Mouse (Mus musculus) forebrain, embryonic 11.5 days (tissue): ENCODE results near the gene Shank3. TPM values are rescaled to one million over a fixed set of nuclear protein-coding genes. Genes with fewer than 3 reads are reported as not detected.

Experiments
- ATAC-seq: fragments of 200-750 bp; cut with Nextera tagmentation; replicated peaks from 2 replicates; pipeline ENCODE4 v1.8.0; 2017; ENCODE audit warnings: moderate TSS enrichment; ENCODE audit not compliant: low FRiP score
- DNase-seq: peaks from one replicate; pipeline ENCODE4 v3.0.0-alpha.2; 2017; ENCODE audit warnings: low spot score
- H3K27ac ChIP-seq: fragments of 300-500 bp; sonication (generic); 2 replicates; pipeline ENCODE4 v1.5.1; 2014; ENCODE audit warnings: low read depth, low read length
- H3K27me3 ChIP-seq: fragments of 300-500 bp; sonication (generic); 2 replicates; pipeline ENCODE4 v1.6.1; 2014; ENCODE audit warnings: mild to moderate bottlenecking, low read length, mixed read lengths; ENCODE audit not compliant: control insufficient read depth, insufficient read depth
- H3K36me3 ChIP-seq: fragments of 300-500 bp; sonication (generic); 2 replicates; pipeline ENCODE4 v1.6.1; 2014; ENCODE audit warnings: mild to moderate bottlenecking, low read length, moderate library complexity, mixed read lengths; ENCODE audit not compliant: control insufficient read depth, insufficient read depth
- H3K4me1 ChIP-seq: fragments of 300-500 bp; sonication (generic); replicated peaks from 2 replicates; pipeline ENCODE4 v1.6.1; 2014; ENCODE audit warnings: low read length, mixed read lengths; ENCODE audit not compliant: control insufficient read depth, insufficient read depth
- H3K4me2 ChIP-seq: fragments of 300-500 bp; sonication (generic); 2 replicates; pipeline ENCODE4 v1.6.1; 2014; ENCODE audit warnings: low read depth, mild to moderate bottlenecking, low read length, moderate library complexity, mixed read lengths; ENCODE audit not compliant: severe bottlenecking
- H3K4me3 ChIP-seq: fragments of 300-500 bp; sonication (generic); 2 replicates; pipeline ENCODE4 v1.5.1; 2014; ENCODE audit warnings: low read depth, low read length
- H3K9ac ChIP-seq: fragments of 300-500 bp; sonication (generic); 2 replicates; pipeline ENCODE4 v1.6.1; 2014; ENCODE audit warnings: low read length
- H3K9me3 ChIP-seq: fragments of 300-500 bp; sonication (generic); 2 replicates; pipeline ENCODE4 v1.6.1; 2016; ENCODE audit warnings: low read length, mixed read lengths; ENCODE audit not compliant: control insufficient read depth
- WGBS: fragments of 180-500 bp; shearing (Covaris S2); extraction: QIAGEN DNeasy Blood & Tissue Kit; methylation state at CpG from one replicate; pipeline ENCODE4 v1.1.7; 2014; 5-methylcytosine and 5-hydroxymethylcytosine counted together
- polyA plus RNA-seq: library from polyadenylated mRNA; unstranded; fragments of >200 nt; fragmentation: Nextera tagmentation; extraction: Ambion mirVana; gene quantifications from 2 replicates; pipeline ENCODE4 v1.2.1, GENCODE M21; 2014

Shank3 gene
- polyA plus RNA-seq, 1 experiment from 2014 or later = 4.9 TPM

DNA sequence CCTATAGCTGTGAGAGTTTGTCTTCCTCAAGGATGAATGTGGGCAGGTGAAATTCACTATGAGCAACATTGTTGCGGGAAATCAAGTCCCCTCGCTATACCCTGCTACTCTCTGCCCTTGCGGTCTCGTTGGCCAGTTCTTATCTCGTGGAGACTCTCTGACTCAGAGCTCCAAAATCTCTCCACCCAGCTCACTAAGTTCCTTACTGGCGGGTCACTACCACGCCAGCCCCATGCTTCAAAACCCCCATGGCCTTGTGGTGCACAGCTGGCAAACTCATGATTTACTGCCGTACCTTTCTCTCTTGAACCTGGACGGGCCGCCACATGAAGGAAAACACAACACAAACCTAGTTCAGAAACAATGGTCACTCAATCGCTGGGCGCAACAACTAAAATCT lies 11.2 kb upstream of the Shank3 start:
- H3K9me3 ChIP-seq = no peaks in the 10 kb centered on the region
- H3K4me3 ChIP-seq = no peak overlapping the region
- 84% methylated on average over 12 of the region's 12 CpGs for WGBS
- no peak for ATAC-seq
- no peaks in the 10 kb centered on the region for H3K36me3 ChIP-seq
- DNase-seq = no peak
- no peaks in the 10 kb centered on the region for H3K27me3 ChIP-seq
- no peaks in the 10 kb centered on the region for H3K4me1 ChIP-seq
- no peak overlapping the region for H3K4me2 ChIP-seq
- H3K27ac ChIP-seq = no peak overlapping the region
- H3K9ac ChIP-seq = no peak overlapping the region

DNA sequence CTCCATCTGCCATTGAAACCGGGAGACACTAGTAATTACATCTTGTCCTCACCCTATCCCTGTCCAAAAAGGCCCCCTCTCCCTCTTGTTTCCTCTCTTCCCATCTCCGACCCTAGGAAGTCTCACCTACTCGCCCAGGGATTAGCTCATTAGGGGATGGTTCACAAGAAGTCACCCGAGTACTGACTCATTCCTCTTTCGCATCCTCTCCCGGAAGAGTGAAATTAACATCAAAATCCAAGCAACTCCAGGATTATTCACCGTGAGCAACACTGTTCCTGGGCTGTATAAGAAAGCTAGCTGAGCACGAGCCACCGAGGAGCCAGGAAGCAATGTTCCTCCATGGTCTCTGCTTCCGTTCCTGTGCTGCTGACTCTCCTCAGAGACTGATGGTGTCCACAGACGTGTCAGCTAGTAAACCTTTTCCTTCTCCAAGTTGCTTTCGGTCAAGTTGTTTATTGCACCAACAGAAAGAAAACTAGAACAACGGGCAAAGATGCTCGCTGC lies 10.8 kb upstream of the Shank3 start:
- Histone ChIP-seq H3K9me3 (no peaks in the 10 kb centered on the region), H3K27ac (no peak overlapping the region), H3K4me3 (no peak overlapping the region), H3K27me3 (no peaks in the 10 kb centered on the region), H3K4me2 (no peak overlapping the region), H3K9ac (no peak overlapping the region), H3K4me1 (no peaks in the 10 kb centered on the region), H3K36me3 (no peaks in the 10 kb centered on the region)
- no peak for ATAC-seq
- WGBS = 61% methylated on average over 14 of the region's 14 CpGs
- no peak for DNase-seq

DNA sequence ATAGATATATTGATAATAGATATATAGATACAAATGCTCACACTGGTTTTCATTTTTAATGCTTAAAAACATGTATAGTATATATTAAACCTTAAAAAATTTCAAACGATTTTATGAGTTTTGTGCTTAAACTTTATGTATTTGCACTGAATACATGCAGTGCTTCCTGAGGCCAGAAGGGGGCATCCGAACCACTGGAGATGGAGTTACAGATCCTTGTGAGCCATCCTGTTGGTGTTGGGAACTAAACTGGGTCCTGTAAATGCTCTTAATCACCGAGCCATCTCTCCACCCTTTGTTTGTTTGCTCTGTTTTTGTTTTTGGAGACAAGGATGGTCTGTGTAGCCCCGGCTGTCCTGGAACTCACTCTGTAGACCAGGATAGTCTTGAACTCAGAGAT lies 4.5 kb upstream of the Shank3 start:
- Histone ChIP-seq H3K9me3 (no peaks in the 10 kb centered on the region), H3K4me1 (peaks cover 12% of the 10 kb centered on the region; the same call in 1 of the 2 replicates), H3K4me2 (no peak overlapping the region), H3K27ac (no peak overlapping the region), H3K36me3 (no peaks in the 10 kb centered on the region), H3K4me3 (no peak overlapping the region), H3K27me3 (peaks cover 15% of the 10 kb centered on the region), H3K9ac (no peak overlapping the region)
- ATAC-seq (no peak), DNase-seq (no peak)
- 84% methylated on average over 4 of the region's 4 CpGs for WGBS

DNA sequence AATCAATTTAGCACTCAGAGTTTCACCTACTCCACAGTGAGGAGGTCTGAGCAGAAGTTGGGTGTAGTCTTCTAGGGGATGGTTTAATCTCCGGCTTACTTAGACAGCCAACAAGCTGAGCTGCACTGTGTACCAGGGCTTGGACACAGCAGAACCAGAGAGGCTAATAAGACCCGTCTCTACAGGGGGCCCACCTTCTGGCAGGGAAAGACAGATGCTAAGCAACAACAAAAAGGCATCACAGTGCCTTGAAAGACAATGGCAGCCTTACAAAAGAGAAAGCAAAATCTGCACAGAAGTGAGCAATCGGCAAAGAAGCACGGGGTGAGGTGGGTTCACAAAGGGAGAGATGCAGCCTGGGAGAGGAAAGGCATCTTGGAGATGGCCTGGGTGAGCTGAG lies 3.3 kb upstream of the Shank3 start:
- Histone ChIP-seq H3K4me1 (peaks cover 15% of the 10 kb centered on the region), H3K27me3 (peaks cover 16% of the 10 kb centered on the region), H3K4me3 (no peak overlapping the region), H3K27ac (no peak overlapping the region), H3K9me3 (no peaks in the 10 kb centered on the region), H3K36me3 (no peaks in the 10 kb centered on the region), H3K4me2 (no peak overlapping the region), H3K9ac (no peak overlapping the region)
- DNase-seq (no peak), ATAC-seq (no peak)
- 11% methylated on average over 4 of the region's 4 CpGs for WGBS

DNA sequence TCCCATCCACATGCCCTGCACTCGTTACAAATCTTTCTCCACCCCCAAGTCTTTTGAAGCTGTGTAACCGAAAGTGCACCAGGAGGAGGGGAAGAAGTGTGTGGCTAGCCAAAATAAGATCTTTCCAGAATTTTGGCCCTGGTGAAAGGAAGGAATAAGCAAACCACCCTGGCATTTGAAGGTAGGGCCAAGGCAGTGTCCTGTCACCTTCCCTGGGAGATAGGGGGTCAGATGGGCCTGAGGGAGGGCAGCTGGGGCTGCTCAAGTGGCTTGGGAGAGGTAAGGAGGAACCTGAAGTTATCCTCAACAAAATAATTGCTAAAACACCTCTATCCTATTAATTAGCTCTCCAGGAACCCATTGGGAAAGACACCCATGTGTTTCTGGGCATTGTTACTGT lies 2.6 kb upstream of the Shank3 start:
- H3K4me1 ChIP-seq = peaks cover 15% of the 10 kb centered on the region
- H3K36me3 ChIP-seq = no peaks in the 10 kb centered on the region
- DNase-seq (no peak), ATAC-seq (no peak)
- 28% methylated on average over 2 of the region's 2 CpGs for WGBS
- no peak overlapping the region for H3K4me2 ChIP-seq
- no peak overlapping the region for H3K27ac ChIP-seq
- H3K9me3 ChIP-seq = no peaks in the 10 kb centered on the region
- H3K27me3 ChIP-seq = peaks cover 19% of the 10 kb centered on the region
- H3K9ac ChIP-seq = no peak overlapping the region
- no peak overlapping the region for H3K4me3 ChIP-seq

DNA sequence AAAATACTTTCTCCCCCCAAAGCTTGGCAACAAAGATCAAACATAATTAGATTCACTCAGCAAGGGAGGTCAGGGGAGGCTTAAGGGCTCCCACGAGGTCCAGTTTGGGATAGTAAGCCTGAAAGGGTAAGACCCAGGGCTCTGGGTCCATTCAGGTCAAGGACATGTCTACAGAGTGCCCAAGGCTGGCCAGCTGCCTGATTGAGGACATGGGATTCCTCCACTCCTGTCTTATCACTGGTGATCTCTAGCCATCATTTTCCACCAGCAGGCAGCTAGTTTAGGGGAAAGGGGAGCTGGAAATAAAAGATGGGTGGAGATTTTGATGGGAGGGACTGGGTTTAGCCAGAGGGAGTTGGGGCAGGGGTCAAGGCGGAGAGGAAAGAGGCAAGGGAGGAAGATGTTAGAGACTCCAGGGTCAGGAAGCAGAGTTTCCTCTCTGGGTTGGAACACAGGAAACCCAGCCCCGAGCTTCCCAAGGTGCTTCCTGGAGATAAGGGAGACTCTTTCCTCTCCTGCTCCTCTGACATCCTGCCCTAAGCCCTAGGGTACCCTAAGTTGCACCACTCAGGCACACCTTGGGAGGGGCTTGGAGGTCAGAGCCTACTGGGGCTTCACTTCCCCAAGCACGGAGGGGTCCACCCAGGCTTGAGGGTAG lies 1.9 kb upstream of the Shank3 start:
- H3K9me3 ChIP-seq = no peaks in the 10 kb centered on the region
- H3K4me1 ChIP-seq = peaks cover 15% of the 10 kb centered on the region
- H3K36me3 ChIP-seq = no peaks in the 10 kb centered on the region
- H3K4me3 ChIP-seq = no peak overlapping the region
- H3K27me3 ChIP-seq = peaks cover 19% of the 10 kb centered on the region
- 34% methylated on average over 4 of the region's 4 CpGs for WGBS
- H3K9ac ChIP-seq = no peak overlapping the region
- no peak for ATAC-seq
- DNase-seq = no peak
- H3K27ac ChIP-seq = no peak overlapping the region
- no peak overlapping the region for H3K4me2 ChIP-seq

DNA sequence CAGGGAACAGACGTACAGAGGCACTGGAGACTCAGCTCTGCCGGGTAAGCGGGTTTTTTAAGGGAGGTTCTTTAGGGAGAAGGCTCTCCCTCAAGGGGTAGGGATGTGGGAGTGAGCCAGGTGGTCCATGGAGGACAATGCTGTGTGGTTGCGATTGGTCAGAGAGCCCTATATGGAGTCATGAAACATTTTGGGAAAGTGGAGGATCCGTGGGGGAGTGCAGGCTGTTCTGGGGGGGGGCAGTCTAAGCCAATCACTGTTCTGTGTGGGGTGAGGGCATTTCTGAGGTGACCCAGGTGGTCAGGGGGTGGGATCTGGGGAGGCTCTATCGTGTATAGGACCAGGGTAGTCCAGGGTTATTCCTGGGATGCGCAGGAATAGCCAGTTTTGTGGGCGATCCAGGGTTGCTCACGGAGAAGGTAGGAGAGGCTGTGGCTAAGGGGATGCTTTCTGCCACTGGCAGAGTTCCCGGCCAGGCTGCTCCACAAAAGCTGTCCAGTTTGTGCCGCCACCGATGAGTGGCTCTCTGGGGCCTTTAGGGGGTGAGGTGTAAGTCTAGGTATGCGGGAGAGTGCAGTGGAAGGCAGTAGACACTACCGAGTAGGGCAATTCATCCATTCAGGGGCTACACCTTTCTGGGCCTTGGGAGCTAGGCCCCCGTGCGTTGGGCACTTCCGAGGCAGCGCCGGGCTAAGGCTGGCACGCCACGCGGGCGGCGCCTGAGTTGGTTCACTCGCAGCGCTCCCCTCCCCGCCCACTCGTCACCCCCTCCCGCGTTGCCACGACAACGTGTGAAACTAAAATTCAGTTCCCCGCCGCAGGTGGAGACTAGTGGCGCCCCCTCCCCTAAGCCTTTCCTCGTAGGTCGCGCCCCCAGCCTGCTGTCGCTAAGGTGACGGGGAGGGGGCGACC lies 1.1 kb upstream of the Shank3 start:
- 2% methylated on average over 41 of the region's 41 CpGs for WGBS
- Histone ChIP-seq H3K4me1 (peaks cover 15% of the 10 kb centered on the region), H3K4me3 (peak overlapping the region; percentile 74), H3K4me2 (peak overlapping the region; percentile 94), H3K27me3 (peaks cover 19% of the 10 kb centered on the region), H3K27ac (no peak overlapping the region), H3K36me3 (no peaks in the 10 kb centered on the region), H3K9ac (peak overlapping the region; percentile 79), H3K9me3 (no peaks in the 10 kb centered on the region)
- DNase-seq (peak; percentile 69), ATAC-seq (peak; percentile 3; the same call in 1 of the 2 replicates)

DNA sequence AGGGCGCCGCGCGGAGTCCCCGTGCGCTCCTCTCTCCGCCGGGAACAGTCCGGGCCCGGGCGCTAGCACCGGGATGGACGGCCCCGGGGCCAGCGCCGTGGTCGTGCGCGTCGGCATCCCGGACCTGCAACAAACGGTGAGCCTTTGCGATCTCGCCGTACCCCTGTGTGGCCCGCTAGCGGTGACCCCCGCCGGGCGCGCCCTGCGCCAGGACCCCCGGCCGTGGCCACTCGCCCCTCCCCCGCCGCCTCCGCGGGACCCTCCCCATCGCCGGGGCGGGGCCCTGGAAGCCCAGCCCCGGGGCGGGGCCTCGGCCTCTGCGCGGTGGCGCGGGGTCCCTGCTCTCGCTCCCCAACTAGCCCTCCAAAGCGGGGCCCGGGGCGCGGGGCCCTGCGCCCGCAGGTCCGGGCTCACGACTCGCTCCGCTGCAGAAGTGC lies 379 bp downstream of the Shank3 start:
- peak overlapping the region; percentile 94 for H3K4me2 ChIP-seq
- ATAC-seq = peak; percentile 84
- H3K36me3 ChIP-seq = no peaks in the 10 kb centered on the region
- under 1% methylated on average over 43 of the region's 60 CpGs for WGBS
- H3K4me1 ChIP-seq = peaks cover 15% of the 10 kb centered on the region
- H3K27me3 ChIP-seq = peaks cover 19% of the 10 kb centered on the region
- DNase-seq = peak; percentile 90
- peak overlapping the region; percentile 74 for H3K4me3 ChIP-seq
- no peaks in the 10 kb centered on the region for H3K9me3 ChIP-seq
- H3K27ac ChIP-seq = peak overlapping the region; percentile 50; the same call in 1 of the 2 replicates
- peak overlapping the region; percentile 79 for H3K9ac ChIP-seq
